Mouse (Mus musculus) adrenal gland, adult 8-10 months (tissue): ENCODE measurements at regions not wholly inside any gene's neighbourhood (a gene's known extent, or its start where the extent isn't known, plus 50 kb on each side); places are given as distances from the start of the nearest gene placed in this dataset.

ENCODE experiments used
- DNase-seq: peaks from one replicate; pipeline ENCODE4 v3.0.0; 2022

GRCm38 (mm10) chr15:94219907-94220306 is 245.3 kb downstream of the Adamts20 start:
- no peak for DNase-seq

GRCm38 (mm10) chr15:94216703-94217102 is 248.5 kb downstream of the Adamts20 start:
- DNase-seq = no peak

GRCm38 (mm10) chr15:94214440-94214839 is 250.8 kb downstream of the Adamts20 start:
- DNase-seq = no peak

GRCm38 (mm10) chr15:94213393-94213792 is 251.8 kb downstream of the Adamts20 start:
- no peak for DNase-seq

- no peak for DNase-seq
These were observed 256.7 kb downstream of the Adamts20 start for GRCm38 (mm10) chr15:94208476-94208875.

- DNase-seq = peak; percentile 28
These were observed 258.8 kb downstream of the Adamts20 start for GRCm38 (mm10) chr15:94206454-94206853.

- no peak for DNase-seq
These were observed 259.8 kb downstream of the Adamts20 start for GRCm38 (mm10) chr15:94205309-94205893.

GRCm38 (mm10) chr15:94190081-94190488 is 275.1 kb downstream of the Adamts20 start:
- DNase-seq = no peak

GRCm38 (mm10) chr15:94187588-94187987 is 277.6 kb downstream of the Adamts20 start:
- DNase-seq = no peak

- no peak for DNase-seq
These were observed 281.4 kb downstream of the Adamts20 start for GRCm38 (mm10) chr15:94183663-94184375.

GRCm38 (mm10) chr15:94174083-94174482 is 291.1 kb downstream of the Adamts20 start:
- no peak for DNase-seq

- no peak for DNase-seq
These were observed 304.4 kb downstream of the Adamts20 start for GRCm38 (mm10) chr15:94160806-94161205.

- DNase-seq = peak; percentile 65
These were observed 325.7 kb downstream of the Adamts20 start for GRCm38 (mm10) chr15:94139534-94139958.

GRCm38 (mm10) chr15:94137159-94137952 is 327.9 kb downstream of the Adamts20 start:
- no peak for DNase-seq

- DNase-seq = peak; percentile 9
These were observed 352.4 kb downstream of the Adamts20 start for GRCm38 (mm10) chr15:94112801-94113200.

- DNase-seq = no peak
These were observed 358.0 kb downstream of the Adamts20 start for GRCm38 (mm10) chr15:94107186-94107716.

GRCm38 (mm10) chr15:94090644-94091043 is 374.6 kb downstream of the Adamts20 start:
- no peak for DNase-seq

- DNase-seq = no peak
These were observed 375.4 kb downstream of the Adamts20 start for GRCm38 (mm10) chr15:94089856-94090255.

GRCm38 (mm10) chr15:94082369-94082768 is 382.8 kb downstream of the Adamts20 start:
- DNase-seq = no peak

GRCm38 (mm10) chr15:94077056-94077455 is 388.2 kb downstream of the Adamts20 start:
- no peak for DNase-seq

- DNase-seq = no peak
These were observed 390.9 kb downstream of the Adamts20 start for GRCm38 (mm10) chr15:94074161-94074950.

GRCm38 (mm10) chr15:94067721-94068120 is 397.5 kb downstream of the Adamts20 start:
- no peak for DNase-seq
